Mouse (Mus musculus): ENCODE results near the gene BC017158.

- no peak for TF ChIP-seq CTCF (IDR thresholded peaks at IDR 0.05; ENCODE audit: low read depth, low read length)
- no peak for TF ChIP-seq GATA1 (IDR thresholded peaks at IDR 0.05; ENCODE audit: borderline replicate concordance, low read length)
- TF ChIP-seq POLR2AphosphoS5 (IDR thresholded peaks at IDR 0.05; ENCODE audit: insufficient replicate concordance, low read depth, low read length), result no peak
- no peak for TF ChIP-seq GATA2 (IDR thresholded peaks at IDR 0.05; ENCODE audit: borderline replicate concordance, low read depth, low read length)
These were observed 66.2 kb downstream of the BC017158 start for GRCm38 (mm10) chr7:128231741-128232140.
